In genomic region chr6:84246979-84247378, GRCm38 (mm10) we compare ENCODE assay signal across 26 mouse cellular contexts.
DNase-seq lines count a peak whose midpoint lies in the region; ATAC-seq and TF ChIP-seq lines count a peak whose summit lies in the region.
"Had no signal": no experiment of that assay in that cellular context is flagged by ENCODE, and none has a peak within 500 bp of the region (broad histone marks: within the 10 kb centered on the region; RNA-seq: fewer than 3 reads in every experiment).

No protein-coding gene starts in this region.

- no peak overlapping the region for H3K27ac ChIP-seq in lung, postnatal 0 days (ENCODE audit: low read length)
- peak overlapping the region; percentile 58 for H3K27ac ChIP-seq in embryonic facial prominence, embryonic 15.5 days (replicated peaks)
- H3K27ac ChIP-seq: forebrain, embryonic 12.5 days; gastrocnemius, adult 2 months; hindbrain, embryonic 10.5 days; layer of hippocampus, adult 2 months; liver, embryonic 15.5 days; macrophage; midbrain, embryonic 15.5 days; neural tube, embryonic 12.5 days had no signal

- 26% methylated on average over 5 of the region's 5 CpGs for WGBS in lung, postnatal 0 days
- 23% methylated on average over 5 of the region's 5 CpGs for WGBS in embryonic facial prominence, embryonic 15.5 days

- H3K4me3 ChIP-seq in lung, postnatal 0 days (ENCODE audit: low read depth, low read length): no peak overlapping the region
- no peak overlapping the region for H3K4me3 ChIP-seq in embryonic facial prominence, embryonic 15.5 days (replicated peaks)
- H3K4me3 ChIP-seq: erythroblast, embryonic 14.5 days; forebrain, embryonic 12.5 days; gastrocnemius, adult 2 months; hindbrain, embryonic 10.5 days; layer of hippocampus, adult 2 months; liver, embryonic 15.5 days; midbrain, embryonic 15.5 days; neural tube, embryonic 12.5 days had no signal

- H3K4me1 ChIP-seq in lung, postnatal 0 days (ENCODE audit: insufficient read depth, low read depth, low read length): no peaks in the 10 kb centered on the region
- H3K4me1 ChIP-seq in embryonic facial prominence, embryonic 15.5 days: peaks cover 18% of the 10 kb centered on the region
- H3K4me1 ChIP-seq: forebrain, embryonic 12.5 days; liver, embryonic 15.5 days; midbrain, embryonic 15.5 days; neural tube, embryonic 12.5 days had no signal

- no peak for ATAC-seq in lung, postnatal 0 days
- ATAC-seq in embryonic facial prominence, embryonic 15.5 days (ENCODE audit: insufficient number of reproducible peaks, low FRiP score, low TSS enrichment, low read depth): no peak
- ATAC-seq: intestine, postnatal 0 days; midbrain, embryonic 15.5 days had no signal

- no peak overlapping the region for H3K4me2 ChIP-seq in lung, postnatal 0 days (replicated peaks; ENCODE audit: low read depth, low read length)
- no peak overlapping the region for H3K4me2 ChIP-seq in embryonic facial prominence, embryonic 15.5 days (replicated peaks)
- H3K4me2 ChIP-seq: forebrain, embryonic 12.5 days; heart, embryonic 11.5 days; liver, embryonic 15.5 days; midbrain, embryonic 15.5 days; neural tube, embryonic 12.5 days had no signal

- no peak for TF ChIP-seq CTCF in lung, postnatal 0 days (IDR thresholded peaks at IDR 0.05)

- H3K9me3 ChIP-seq in lung, postnatal 0 days (ENCODE audit: low read length): no peaks in the 10 kb centered on the region
- H3K9me3 ChIP-seq in embryonic facial prominence, embryonic 15.5 days (replicated peaks): no peaks in the 10 kb centered on the region
- H3K9me3 ChIP-seq: forebrain, embryonic 12.5 days; hindbrain, embryonic 10.5 days; liver, embryonic 15.5 days; midbrain, embryonic 15.5 days had no signal

- H3K9ac ChIP-seq in lung, postnatal 0 days (replicated peaks; ENCODE audit: low read depth): no peak overlapping the region
- H3K9ac ChIP-seq in embryonic facial prominence, embryonic 15.5 days: no peak overlapping the region
- H3K9ac ChIP-seq: forebrain, embryonic 12.5 days; liver, embryonic 15.5 days; midbrain, embryonic 15.5 days; neural tube, embryonic 12.5 days had no signal

- H3K36me3 ChIP-seq in lung, postnatal 0 days (ENCODE audit: insufficient read depth, low read length): no peaks in the 10 kb centered on the region
- H3K36me3 ChIP-seq in embryonic facial prominence, embryonic 15.5 days: no peaks in the 10 kb centered on the region
- H3K36me3 ChIP-seq: forebrain, embryonic 12.5 days; hindbrain, embryonic 10.5 days; liver, embryonic 15.5 days; midbrain, embryonic 15.5 days; neural tube, embryonic 12.5 days had no signal

- peak; percentile 47; the same call in 1 of the 2 replicates for TF ChIP-seq EP300 in lung, postnatal 0 days (IDR thresholded peaks at IDR 0.05)

- intact Hi-C loops in heart, postnatal 36 days (cut with DNase I): no loop called here

- no peaks in the 10 kb centered on the region for H3K27me3 ChIP-seq in lung, postnatal 0 days (replicated peaks; ENCODE audit: insufficient read depth, low read length)
- H3K27me3 ChIP-seq in embryonic facial prominence, embryonic 15.5 days: no peaks in the 10 kb centered on the region
- H3K27me3 ChIP-seq: forebrain, embryonic 12.5 days; liver, embryonic 15.5 days; midbrain, embryonic 15.5 days; neural tube, embryonic 12.5 days had no signal

- no peak for DNase-seq in lung, postnatal 0 days (ENCODE audit: low spot score)
- DNase-seq in lung, postnatal 36 days: no peak
- peak; percentile 90 for DNase-seq in NIH3T3 (ENCODE audit: low read depth)
- DNase-seq in telencephalon, adult 2 months (ENCODE audit: low read depth, low spot score): peak; percentile 22
- DNase-seq in heart, postnatal 36 days: no peak
- no peak for DNase-seq in right cerebral cortex, adult 18-20 months
- DNase-seq: adrenal gland, postnatal 10 days; cerebellum, adult 2 months; gastrocnemius, adult 2 months; kidney, postnatal 25 days; layer of hippocampus, postnatal 36 days; liver; right cerebral cortex, postnatal 25 days; spleen, adult 18-20 months; thymus, postnatal 36 days had no signal

Comparison
In these comparisons a context has a peak if more than half of its experiments do, and no peak if none do; other contexts are left out.
1. DNase-seq: peak in NIH3T3 (single experiment) and telencephalon, adult 2 months (single experiment); none in lung, postnatal 0 days (single experiment), lung, postnatal 36 days (single experiment), heart, postnatal 36 days (0 of 2) and right cerebral cortex, adult 18-20 months (single experiment).